Mouse (Mus musculus): ENCODE data around the gene Lmntd2. TPM values are rescaled to one million over a fixed set of nuclear protein-coding genes. Genes with fewer than 3 reads are reported as not detected.

Lmntd2 gene
- polyA plus RNA-seq, 1 experiment from 2014 or later: 3.8 TPM

- Histone ChIP-seq H3K27ac (replicated peaks; ENCODE audit: low read depth, low read length) (no peak overlapping the region), H3K27me3 (ENCODE audit: control insufficient read depth, insufficient read depth, low read length) (no peaks in the 10 kb centered on the region)
- ATAC-seq (ENCODE audit: insufficient number of reproducible peaks, low FRiP score, low TSS enrichment, low read depth): no peak
Observed at GRCm38 (mm10) chr7:141213133-141213532, 747 bp downstream of the Lmntd2 start.

DNA sequence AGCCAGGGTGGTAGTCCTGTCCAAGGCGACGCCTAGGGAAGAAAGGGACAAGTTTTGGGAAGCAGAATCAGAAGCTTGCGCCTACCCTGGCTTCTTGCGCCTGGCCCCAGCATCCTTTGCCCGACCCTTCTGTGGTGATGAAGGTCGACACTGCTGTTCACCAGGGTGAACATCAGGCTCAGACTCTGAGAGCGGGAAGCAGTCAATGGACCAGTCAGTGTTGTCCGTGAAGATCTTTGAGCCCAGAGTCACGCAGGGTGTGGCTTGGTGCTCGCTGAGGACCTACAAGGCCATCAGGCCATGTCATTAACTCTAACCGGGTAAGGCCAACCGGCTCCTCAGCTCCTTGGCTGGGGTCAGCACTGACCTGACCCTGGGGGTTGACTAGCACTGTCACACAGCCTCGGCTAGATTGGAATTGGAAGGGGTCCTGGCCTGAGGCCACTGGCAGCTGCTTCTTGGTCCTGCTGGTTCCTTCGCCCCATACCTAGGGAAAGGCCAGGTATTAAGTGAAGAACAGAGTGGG, 3.2 kb downstream of the Lmntd2 start:
- no peak overlapping the region for H3K27ac ChIP-seq (replicated peaks; ENCODE audit: low read depth, low read length)

More at GRCm38 (mm10) chr7:141213133-141213532, 747 bp downstream of the Lmntd2 start:
- Histone ChIP-seq H3K4me1 (ENCODE audit: control insufficient read depth, insufficient read depth, low read length) (peaks cover 4% of the 10 kb centered on the region; the same call in 1 of the 2 replicates), H3K9ac (ENCODE audit: low read length) (no peak overlapping the region), H3K4me3 (ENCODE audit: low read depth, low read length) (no peak overlapping the region), H3K4me2 (ENCODE audit: low read depth, severe bottlenecking) (no peak overlapping the region), H3K36me3 (ENCODE audit: control insufficient read depth, insufficient read depth, low read length) (no peaks in the 10 kb centered on the region; the same call in 1 of the 2 replicates), H3K9me3 (ENCODE audit: control insufficient read depth, low read length) (no peaks in the 10 kb centered on the region)
- WGBS: 84% methylated on average over 3 of the region's 3 CpGs
- no peak for DNase-seq (ENCODE audit: low spot score)

GRCm38 (mm10) chr7:141210137-141210536, 3.7 kb downstream of the Lmntd2 start:
- no peak for ATAC-seq (ENCODE audit: insufficient number of reproducible peaks, low FRiP score, low TSS enrichment, low read depth)
- no peak overlapping the region for H3K4me2 ChIP-seq (ENCODE audit: low read depth, severe bottlenecking)
- H3K27me3 ChIP-seq (ENCODE audit: control insufficient read depth, insufficient read depth, low read length): no peaks in the 10 kb centered on the region
- no peak overlapping the region for H3K4me3 ChIP-seq (ENCODE audit: low read depth, low read length)
- no peaks in the 10 kb centered on the region for H3K36me3 ChIP-seq (ENCODE audit: control insufficient read depth, insufficient read depth, low read length)
- no peaks in the 10 kb centered on the region for H3K9me3 ChIP-seq (ENCODE audit: control insufficient read depth, low read length)
- 0 out of 2 replicates have a peak, but pooled peaks cover 4% of the 10 kb centered on the region for H3K4me1 ChIP-seq (ENCODE audit: control insufficient read depth, insufficient read depth, low read length)
- H3K9ac ChIP-seq (ENCODE audit: low read length): no peak overlapping the region
- 78% methylated on average over 12 of the region's 12 CpGs for WGBS
- DNase-seq (ENCODE audit: low spot score): no peak
- H3K27ac ChIP-seq (replicated peaks; ENCODE audit: low read depth, low read length): no peak overlapping the region

More for the DNA sequence above, 3.2 kb downstream of the Lmntd2 start:
- Histone ChIP-seq H3K9me3 (ENCODE audit: control insufficient read depth, low read length) (no peaks in the 10 kb centered on the region), H3K27me3 (ENCODE audit: control insufficient read depth, insufficient read depth, low read length) (no peaks in the 10 kb centered on the region), H3K36me3 (ENCODE audit: control insufficient read depth, insufficient read depth, low read length) (no peaks in the 10 kb centered on the region), H3K9ac (ENCODE audit: low read length) (no peak overlapping the region), H3K4me1 (ENCODE audit: control insufficient read depth, insufficient read depth, low read length) (0 out of 2 replicates have a peak, but pooled peaks cover 4% of the 10 kb centered on the region), H3K4me3 (ENCODE audit: low read depth, low read length) (no peak overlapping the region), H3K4me2 (ENCODE audit: low read depth, severe bottlenecking) (no peak overlapping the region)
- DNase-seq (ENCODE audit: low spot score): no peak
- 89% methylated on average over 14 of the region's 14 CpGs for WGBS
- ATAC-seq (ENCODE audit: insufficient number of reproducible peaks, low FRiP score, low TSS enrichment, low read depth): no peak

GRCm38 (mm10) chr7:141209526-141209925, 4.4 kb downstream of the Lmntd2 start:
- no peak overlapping the region for H3K4me2 ChIP-seq (ENCODE audit: low read depth, severe bottlenecking)
- ATAC-seq (ENCODE audit: insufficient number of reproducible peaks, low FRiP score, low TSS enrichment, low read depth) (no peak), DNase-seq (ENCODE audit: low spot score) (no peak)
- no peaks in the 10 kb centered on the region for H3K27me3 ChIP-seq (ENCODE audit: control insufficient read depth, insufficient read depth, low read length)
- no peaks in the 10 kb centered on the region for H3K4me1 ChIP-seq (ENCODE audit: control insufficient read depth, insufficient read depth, low read length)
- H3K9me3 ChIP-seq (ENCODE audit: control insufficient read depth, low read length): no peaks in the 10 kb centered on the region
- H3K27ac ChIP-seq (replicated peaks; ENCODE audit: low read depth, low read length): no peak overlapping the region
- H3K9ac ChIP-seq (ENCODE audit: low read length): no peak overlapping the region
- whole genome bisulfite sequencing: 83% methylated on average over 3 of the region's 3 CpGs
- no peak overlapping the region for H3K4me3 ChIP-seq (ENCODE audit: low read depth, low read length)
- no peaks in the 10 kb centered on the region for H3K36me3 ChIP-seq (ENCODE audit: control insufficient read depth, insufficient read depth, low read length)

DNA sequence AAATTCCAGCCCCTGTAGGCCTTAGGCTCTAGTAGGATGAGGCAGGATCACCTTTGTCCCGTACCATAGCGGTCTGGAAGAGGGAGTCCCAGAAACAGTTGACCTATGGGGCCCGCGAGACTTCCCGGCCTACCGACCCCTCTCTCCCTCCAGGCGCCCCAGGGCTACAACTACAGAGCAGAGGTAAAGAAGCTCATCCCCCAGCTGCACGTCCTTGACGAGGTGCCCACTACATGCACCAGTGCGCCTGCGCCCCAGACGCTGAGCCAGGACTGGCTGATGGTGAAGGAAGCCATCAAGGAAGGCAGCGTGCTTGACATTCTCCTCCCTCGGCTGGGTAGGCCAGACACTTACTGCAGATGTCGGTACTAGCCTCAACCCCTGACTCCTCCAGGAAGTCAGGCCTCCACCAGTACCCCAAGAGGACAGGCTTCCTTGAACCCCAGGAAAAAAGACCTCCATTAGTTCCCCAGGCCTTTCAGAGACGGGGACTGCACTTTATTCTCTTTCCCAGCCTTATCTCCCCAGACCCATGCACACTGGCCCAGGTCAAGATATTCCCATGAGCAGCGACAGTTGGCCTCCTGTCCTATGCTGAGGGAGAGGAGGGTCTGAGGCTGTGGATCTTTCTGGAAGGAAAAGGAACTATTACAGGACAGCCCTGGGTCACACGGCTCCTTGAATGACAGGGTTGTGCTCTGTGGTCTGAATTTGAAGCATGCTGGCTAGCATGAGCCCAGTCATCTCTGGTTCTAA, 7.5 kb downstream of the Lmntd2 start:
- H3K36me3 ChIP-seq (ENCODE audit: control insufficient read depth, insufficient read depth, low read length): no peaks in the 10 kb centered on the region
- H3K27ac ChIP-seq (replicated peaks; ENCODE audit: low read depth, low read length): no peak overlapping the region
- H3K4me2 ChIP-seq (ENCODE audit: low read depth, severe bottlenecking): no peak overlapping the region
- no peaks in the 10 kb centered on the region for H3K9me3 ChIP-seq (ENCODE audit: control insufficient read depth, low read length)
- H3K9ac ChIP-seq (ENCODE audit: low read length): no peak overlapping the region
- no peaks in the 10 kb centered on the region for H3K27me3 ChIP-seq (ENCODE audit: control insufficient read depth, insufficient read depth, low read length)
- 92% methylated on average over 18 of the region's 18 CpGs for WGBS
- H3K4me1 ChIP-seq (ENCODE audit: control insufficient read depth, insufficient read depth, low read length): no peaks in the 10 kb centered on the region
- DNase-seq (ENCODE audit: low spot score) (no peak), ATAC-seq (ENCODE audit: insufficient number of reproducible peaks, low FRiP score, low TSS enrichment, low read depth) (no peak)
- no peak overlapping the region for H3K4me3 ChIP-seq (ENCODE audit: low read depth, low read length)

DNA sequence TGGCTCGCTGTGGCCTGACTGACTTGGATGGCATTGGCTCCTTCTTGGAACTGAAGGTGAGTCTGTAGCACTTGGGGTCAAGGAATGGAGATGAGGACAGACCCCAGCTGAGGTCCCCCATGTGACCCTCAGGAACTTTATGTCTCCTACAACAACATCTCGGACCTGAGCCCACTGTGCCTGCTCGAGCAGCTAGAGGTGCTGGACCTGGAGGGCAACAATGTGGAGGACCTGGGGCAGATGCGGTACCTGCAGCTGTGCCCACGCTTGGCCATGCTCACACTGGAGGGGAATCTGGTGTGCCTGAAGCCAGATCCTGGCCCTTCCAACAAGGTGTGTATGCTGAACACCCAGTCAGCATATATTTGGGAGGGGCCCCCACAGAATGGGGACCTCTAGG, 8.4 kb downstream of the Lmntd2 start:
- H3K36me3 ChIP-seq (ENCODE audit: control insufficient read depth, insufficient read depth, low read length): no peaks in the 10 kb centered on the region
- no peaks in the 10 kb centered on the region for H3K27me3 ChIP-seq (ENCODE audit: control insufficient read depth, insufficient read depth, low read length)
- H3K4me1 ChIP-seq (ENCODE audit: control insufficient read depth, insufficient read depth, low read length): no peaks in the 10 kb centered on the region
- no peak overlapping the region for H3K27ac ChIP-seq (replicated peaks; ENCODE audit: low read depth, low read length)
- no peak for DNase-seq (ENCODE audit: low spot score)
- no peak overlapping the region for H3K4me2 ChIP-seq (ENCODE audit: low read depth, severe bottlenecking)
- no peaks in the 10 kb centered on the region for H3K9me3 ChIP-seq (ENCODE audit: control insufficient read depth, low read length)
- WGBS: 90% methylated on average over 5 of the region's 5 CpGs
- no peak overlapping the region for H3K9ac ChIP-seq (ENCODE audit: low read length)
- ATAC-seq (ENCODE audit: insufficient number of reproducible peaks, low FRiP score, low TSS enrichment, low read depth): no peak
- no peak overlapping the region for H3K4me3 ChIP-seq (ENCODE audit: low read depth, low read length)

- Histone ChIP-seq H3K4me2 (ENCODE audit: low read depth, severe bottlenecking) (no peak overlapping the region), H3K4me3 (ENCODE audit: low read depth, low read length) (no peak overlapping the region), H3K36me3 (ENCODE audit: control insufficient read depth, insufficient read depth, low read length) (no peaks in the 10 kb centered on the region), H3K27ac (replicated peaks; ENCODE audit: low read depth, low read length) (no peak overlapping the region), H3K4me1 (ENCODE audit: control insufficient read depth, insufficient read depth, low read length) (no peaks in the 10 kb centered on the region), H3K9ac (ENCODE audit: low read length) (no peak overlapping the region), H3K27me3 (ENCODE audit: control insufficient read depth, insufficient read depth, low read length) (no peaks in the 10 kb centered on the region), H3K9me3 (ENCODE audit: control insufficient read depth, low read length) (no peaks in the 10 kb centered on the region)
- no peak for DNase-seq (ENCODE audit: low spot score)
- WGBS: 87% methylated on average over 3 of the region's 3 CpGs
- ATAC-seq (ENCODE audit: insufficient number of reproducible peaks, low FRiP score, low TSS enrichment, low read depth): no peak
Observed at GRCm38 (mm10) chr7:141204546-141204945, 9.3 kb downstream of the Lmntd2 start.

GRCm38 (mm10) chr7:141198121-141198520, 15.8 kb downstream of the Lmntd2 start:
- ATAC-seq (ENCODE audit: insufficient number of reproducible peaks, low FRiP score, low TSS enrichment, low read depth) (no peak), DNase-seq (ENCODE audit: low spot score) (no peak)
- WGBS: 95% methylated on average over 4 of the region's 4 CpGs
- Histone ChIP-seq H3K4me3 (ENCODE audit: low read depth, low read length) (no peak overlapping the region), H3K9ac (ENCODE audit: low read length) (no peak overlapping the region), H3K9me3 (ENCODE audit: control insufficient read depth, low read length) (no peaks in the 10 kb centered on the region), H3K4me1 (ENCODE audit: control insufficient read depth, insufficient read depth, low read length) (peaks cover 2% of the 10 kb centered on the region; the same call in 1 of the 2 replicates), H3K27me3 (ENCODE audit: control insufficient read depth, insufficient read depth, low read length) (no peaks in the 10 kb centered on the region), H3K4me2 (ENCODE audit: low read depth, severe bottlenecking) (no peak overlapping the region), H3K36me3 (ENCODE audit: control insufficient read depth, insufficient read depth, low read length) (no peaks in the 10 kb centered on the region), H3K27ac (replicated peaks; ENCODE audit: low read depth, low read length) (no peak overlapping the region)
